Mouse (Mus musculus) right cerebral cortex, postnatal 4 days (tissue): Measurements from ENCODE around the gene Ace.
A peak's percentile ranks its signal among the peaks of the same experiment; 100 is the strongest.

ENCODE experiments used
- DNase-seq: peaks from one replicate; pipeline ENCODE4 v3.0.0-alpha.2; 2022

Gene Ace

GRCm38 (mm10) chr11:105967741-105968574 lies at the start of gene Ace:
Ace (plus strand) TSS chr11:105967945.
- DNase-seq: peak; percentile 26

GRCm38 (mm10) chr11:105920098-105920785 lies 47.5 kb upstream of the Ace start:
- DNase-seq: no peak

DNA sequence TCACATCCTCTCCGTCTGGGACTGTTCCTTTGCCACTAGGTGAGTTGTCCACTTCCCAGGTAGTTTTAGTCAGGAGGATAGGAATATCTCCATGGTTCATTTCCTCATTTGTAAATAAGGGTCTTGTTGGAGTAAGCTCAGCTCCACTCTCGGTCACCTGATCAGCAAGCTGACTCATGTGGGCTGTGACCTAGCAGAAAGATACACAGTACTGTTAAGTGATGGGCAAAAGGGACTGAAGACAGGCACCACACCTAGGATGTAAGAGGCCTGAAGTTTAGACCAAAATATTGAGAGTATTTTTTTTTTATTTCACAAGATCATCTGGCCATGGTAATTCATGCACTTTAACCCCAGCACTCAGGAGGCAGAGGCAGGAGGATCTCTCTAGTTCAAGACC lies 46.9 kb upstream of the Ace start:
- DNase-seq: no peak

GRCm38 (mm10) chr11:105921275-105921674 lies 46.5 kb upstream of the Ace start:
- DNase-seq: no peak

- DNase-seq: no peak
These were observed 44.7 kb upstream of the Ace start for GRCm38 (mm10) chr11:105922769-105923663.

- peak; percentile 68 for DNase-seq
These were observed 40.4 kb upstream of the Ace start for GRCm38 (mm10) chr11:105927065-105928030.

DNA sequence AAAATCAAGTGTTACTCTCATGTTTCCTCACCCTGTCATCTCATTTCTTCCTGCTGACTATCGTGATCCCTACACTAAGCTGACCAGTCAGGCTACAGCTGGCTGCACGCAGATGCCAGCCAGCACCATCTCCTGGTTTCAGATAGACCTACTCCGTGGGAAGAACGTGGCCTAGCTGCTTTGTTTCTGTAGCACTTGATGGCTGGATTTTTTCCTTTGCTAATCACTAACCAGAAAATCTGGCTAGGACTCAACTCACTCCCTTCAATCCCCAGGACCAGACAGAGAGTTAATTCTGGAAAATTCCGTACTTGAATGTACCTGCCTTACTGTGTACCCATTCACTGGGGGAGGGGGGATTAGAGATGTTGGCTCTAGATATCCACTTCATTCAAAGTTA lies 39.6 kb upstream of the Ace start:
- no peak for DNase-seq

DNA sequence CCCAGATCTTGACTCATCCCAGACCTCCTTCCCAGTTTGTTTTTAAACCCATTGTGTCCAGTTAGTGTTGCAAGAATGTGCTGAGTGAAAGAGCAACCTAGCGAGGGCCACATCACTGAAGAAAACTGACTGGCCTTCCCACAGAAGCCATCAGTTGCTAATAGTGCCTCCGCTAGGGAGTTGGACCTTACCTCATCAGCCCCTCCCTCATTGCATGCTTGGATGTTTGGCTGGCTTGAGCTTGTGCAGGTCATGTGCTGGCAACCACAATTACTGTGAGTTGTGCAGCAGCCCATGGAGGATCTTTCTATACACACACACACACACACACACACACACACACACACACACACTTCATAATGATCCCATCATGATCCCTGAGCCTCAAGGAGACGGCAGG lies 36.4 kb upstream of the Ace start:
- DNase-seq: no peak

GRCm38 (mm10) chr11:105933746-105934145 lies 34.0 kb upstream of the Ace start:
- DNase-seq: no peak

GRCm38 (mm10) chr11:105934303-105934711 lies 33.4 kb upstream of the Ace start:
- no peak for DNase-seq

- DNase-seq: no peak
These were observed 32.9 kb upstream of the Ace start for GRCm38 (mm10) chr11:105934816-105935215.

- DNase-seq: no peak
These were observed 32.2 kb upstream of the Ace start for GRCm38 (mm10) chr11:105935496-105935895.

GRCm38 (mm10) chr11:105936200-105936599 lies 31.5 kb upstream of the Ace start:
- peak; percentile 31 for DNase-seq

- DNase-seq: no peak
These were observed 30.8 kb upstream of the Ace start for GRCm38 (mm10) chr11:105936974-105937373.

- DNase-seq: no peak
These were observed 29.0 kb upstream of the Ace start for GRCm38 (mm10) chr11:105938771-105939170.

- no peak for DNase-seq
These were observed 25.8 kb upstream of the Ace start for GRCm38 (mm10) chr11:105941973-105942372.

- DNase-seq: peak; percentile 39
These were observed 24.3 kb upstream of the Ace start for GRCm38 (mm10) chr11:105943133-105944102.

GRCm38 (mm10) chr11:105944126-105944621 lies 23.6 kb upstream of the Ace start:
- DNase-seq: peak; percentile 72

DNA sequence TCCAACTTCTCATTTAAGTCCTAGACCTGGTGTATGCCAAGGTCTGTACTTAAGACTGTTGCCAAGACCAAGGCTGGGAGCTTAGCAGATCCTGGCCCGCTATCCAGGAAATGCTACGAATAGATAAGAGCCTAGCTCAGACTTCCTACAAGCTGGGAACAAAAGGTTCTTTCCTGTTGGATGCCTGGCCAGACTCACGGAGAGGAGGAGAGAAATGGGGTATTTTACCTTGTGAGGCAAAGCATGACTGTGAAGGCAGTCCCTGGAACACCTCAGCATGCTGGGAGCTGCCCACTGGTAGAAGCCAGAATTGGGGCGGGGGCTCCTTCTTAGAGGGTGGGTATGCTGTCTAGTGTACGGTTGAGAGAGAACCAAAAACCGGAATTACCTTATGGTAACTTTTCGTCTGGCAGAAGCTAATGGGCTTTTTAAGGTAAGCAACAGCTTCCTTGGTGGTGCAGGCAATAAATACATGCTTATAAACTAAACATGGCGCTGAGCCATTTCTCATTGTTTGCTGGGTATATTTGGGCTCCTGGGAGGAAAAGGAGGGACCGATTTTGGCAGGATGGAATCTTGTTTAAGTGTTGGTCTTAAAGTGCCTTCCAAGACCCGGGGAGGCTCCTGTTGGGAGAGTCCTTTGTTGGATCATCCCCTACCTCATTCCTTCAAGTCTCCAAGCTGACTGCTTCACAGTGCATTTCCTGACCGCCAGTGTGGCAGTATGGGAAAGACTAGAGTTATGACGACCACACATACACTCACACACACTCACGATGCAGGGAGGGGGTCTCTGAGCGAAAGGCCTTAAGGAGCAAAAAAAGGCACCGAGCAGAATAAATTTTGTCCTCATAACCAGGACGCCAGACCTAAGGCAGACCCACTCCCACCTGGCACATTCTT lies 22.7 kb upstream of the Ace start:
- no peak for DNase-seq
